Mouse (Mus musculus) erythroid progenitor cell, adult 5-6 weeks (primary cell): ENCODE measurements around the gene Morc1. TPM values are rescaled to one million over a fixed set of nuclear protein-coding genes. Genes with fewer than 3 reads are reported as not detected.

Experiments
- ATAC-seq: replicated peaks from 2 replicates; pipeline ENCODE4 v1.8.0; 2016; ENCODE audit warnings: moderate number of reproducible peaks, mild to moderate bottlenecking, moderate TSS enrichment, inconsistent platforms; ENCODE audit not compliant: poor library complexity, low FRiP score, severe bottlenecking
- total RNA-seq, 2 experiments: library from RNA; stranded (forward) in 1 of 2; stranded (reverse) in 1 of 2; fragments of 150-400 nt in 1 of 2; fragments of 186-747, 209-891 nt in 1 of 2; gene quantifications; 2 replicates each; pipeline versions ENCODE4 v1.2.3 to v1.2.4; 2015 to 2017; ENCODE audit warnings: low replicate concordance in 2 of 2

The Morc1 gene
- total RNA-seq (2015; ENCODE audit: low replicate concordance) = not detected in 2 replicates
- not detected in 2 replicates for total RNA-seq (2017; ENCODE audit: low replicate concordance)

GRCm38 (mm10) chr16:48431027-48431426, at the start of gene Morc1:
Gene Morc1, plus strand, starts transcription at chr16:48431237.
- no peak for ATAC-seq

GRCm38 (mm10) chr16:48383582-48384257, 47.3 kb upstream of the Morc1 start:
- ATAC-seq = no peak

DNA sequence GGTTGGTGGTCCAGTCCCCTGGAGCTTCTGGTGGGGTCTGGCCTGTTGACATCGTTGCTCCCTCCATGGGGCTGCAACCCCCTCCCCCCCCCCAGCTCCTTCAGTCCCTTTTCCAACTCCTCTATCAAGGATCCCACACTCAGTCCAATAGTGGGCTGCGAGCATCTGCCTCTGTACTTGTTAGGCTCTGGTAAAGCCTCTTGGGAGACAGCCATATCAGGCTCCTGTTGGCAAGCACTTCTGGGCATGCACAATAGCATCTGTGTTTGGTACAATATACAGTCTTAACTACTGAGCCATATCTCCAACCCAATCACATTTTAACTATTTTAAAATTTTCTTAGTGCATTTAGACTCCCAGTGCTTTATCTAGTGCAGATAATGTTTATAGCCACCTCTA, 44.1 kb upstream of the Morc1 start:
- no peak for ATAC-seq

GRCm38 (mm10) chr16:48395278-48395677, 35.8 kb upstream of the Morc1 start:
- ATAC-seq = no peak

DNA sequence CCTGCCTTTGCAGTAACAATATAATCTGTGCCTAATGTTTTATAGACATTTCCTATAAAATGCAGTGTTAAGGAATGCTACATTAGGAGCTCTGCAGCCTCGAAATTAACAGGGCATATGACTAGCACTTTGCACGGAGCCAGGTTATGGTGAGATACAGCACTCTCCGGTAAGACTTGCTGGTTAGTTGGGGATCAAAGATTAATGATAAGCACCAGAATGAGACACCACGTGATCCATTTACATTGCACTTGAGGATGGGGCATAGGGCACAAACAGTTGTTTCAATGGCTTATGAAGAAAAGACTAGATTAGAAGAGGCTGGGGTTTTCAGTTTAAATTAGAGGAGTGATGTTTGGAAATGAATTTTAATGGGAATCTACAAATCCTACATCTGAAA, 28.1 kb upstream of the Morc1 start:
- no peak for ATAC-seq

DNA sequence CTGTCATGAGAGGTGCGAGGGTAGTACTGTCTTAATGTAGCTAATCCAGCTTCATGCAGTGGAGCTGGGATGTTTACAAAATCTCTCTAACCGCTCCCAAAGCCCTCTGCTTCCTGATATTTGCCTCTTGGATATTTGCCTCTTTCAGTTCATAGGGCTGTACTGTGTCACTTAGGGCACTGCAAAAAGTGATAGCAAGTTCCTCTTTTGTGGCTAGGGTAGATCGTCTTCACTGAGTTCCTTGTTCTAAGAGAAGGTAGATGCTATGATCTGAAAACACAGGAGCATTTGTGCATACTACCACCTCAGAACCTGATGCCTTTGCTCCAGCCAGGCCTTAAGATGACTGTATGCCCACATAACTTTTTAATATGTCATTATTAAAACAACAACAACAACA, 27.6 kb upstream of the Morc1 start:
- no peak for ATAC-seq

- ATAC-seq = no peak
Measured at GRCm38 (mm10) chr16:48404009-48404408, 27.0 kb upstream of the Morc1 start.

- ATAC-seq = no peak
Measured at GRCm38 (mm10) chr16:48405674-48406403, 25.2 kb upstream of the Morc1 start.

DNA sequence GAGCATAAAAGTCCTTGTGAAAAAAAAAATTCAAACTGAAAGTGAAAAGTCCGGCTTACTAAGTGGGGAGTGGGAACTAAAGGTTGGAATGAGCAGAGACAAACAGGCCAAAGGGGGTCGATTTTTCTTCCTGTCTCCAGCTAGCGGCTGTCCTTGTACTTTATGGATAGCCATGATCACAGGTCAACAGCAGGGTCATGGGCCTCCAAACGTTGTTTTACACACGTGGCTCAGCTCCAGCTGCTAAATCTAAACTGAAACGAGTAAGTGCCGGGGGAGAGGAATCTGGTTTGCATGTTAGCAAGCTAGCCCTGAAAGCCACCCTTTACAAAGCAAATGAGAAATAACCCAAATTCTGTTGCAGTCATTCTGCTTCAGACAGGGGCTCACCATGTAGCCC, 21.5 kb upstream of the Morc1 start:
- no peak for ATAC-seq

DNA sequence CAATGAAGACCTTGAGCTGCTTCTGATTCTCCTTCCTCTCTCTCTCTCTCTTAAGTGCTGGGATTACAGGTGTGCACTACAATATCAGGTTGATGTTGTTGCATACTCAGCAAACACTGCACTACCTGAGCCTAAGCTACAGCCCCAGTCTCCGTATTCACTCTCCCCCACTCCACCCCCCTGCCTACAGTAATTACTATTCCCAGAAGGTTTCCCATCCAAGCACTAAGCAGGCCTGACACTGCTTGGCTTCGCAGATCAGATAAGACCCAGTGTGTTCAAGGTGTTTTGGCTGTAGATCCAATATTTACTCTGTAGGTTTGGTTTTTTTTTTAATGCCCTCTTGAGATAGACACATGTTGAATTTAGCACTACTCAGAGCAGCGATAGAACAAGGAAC, 20.9 kb upstream of the Morc1 start:
- ATAC-seq = no peak

GRCm38 (mm10) chr16:48412246-48412645, 18.8 kb upstream of the Morc1 start, which contains the start of gene Gm5485:
Gene Gm5485, minus strand, starts transcription at chr16:48412416.
- ATAC-seq = no peak

GRCm38 (mm10) chr16:48418557-48418956, 12.5 kb upstream of the Morc1 start:
- no peak for ATAC-seq

DNA sequence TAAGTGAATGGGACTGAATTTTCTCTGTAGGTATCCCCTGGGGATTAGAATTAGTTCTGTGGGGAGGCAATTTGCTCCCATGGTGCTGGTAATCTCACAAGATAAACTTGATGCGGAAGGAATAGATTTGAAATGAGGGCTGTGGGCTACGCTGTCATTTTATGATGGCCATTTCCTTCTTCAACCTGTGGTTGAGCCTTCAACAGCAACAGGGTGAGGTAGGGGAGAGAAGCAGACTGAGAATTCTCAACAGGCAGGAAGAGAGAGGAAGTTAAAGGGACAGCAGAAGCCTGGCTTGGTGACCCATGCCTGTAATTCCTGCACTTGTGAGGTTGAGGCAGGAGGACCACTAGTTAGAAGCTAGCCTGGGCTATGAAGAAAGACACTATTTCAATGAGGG, 12.0 kb upstream of the Morc1 start:
- ATAC-seq = no peak

- ATAC-seq = no peak
Measured at GRCm38 (mm10) chr16:48422501-48422900, 8.5 kb upstream of the Morc1 start.

- no peak for ATAC-seq
Measured at GRCm38 (mm10) chr16:48424069-48424468, 7.0 kb upstream of the Morc1 start.

GRCm38 (mm10) chr16:48429427-48429826, 1.6 kb upstream of the Morc1 start:
- ATAC-seq = no peak

GRCm38 (mm10) chr16:48435454-48435853, 4.4 kb downstream of the Morc1 start:
- ATAC-seq = no peak

DNA sequence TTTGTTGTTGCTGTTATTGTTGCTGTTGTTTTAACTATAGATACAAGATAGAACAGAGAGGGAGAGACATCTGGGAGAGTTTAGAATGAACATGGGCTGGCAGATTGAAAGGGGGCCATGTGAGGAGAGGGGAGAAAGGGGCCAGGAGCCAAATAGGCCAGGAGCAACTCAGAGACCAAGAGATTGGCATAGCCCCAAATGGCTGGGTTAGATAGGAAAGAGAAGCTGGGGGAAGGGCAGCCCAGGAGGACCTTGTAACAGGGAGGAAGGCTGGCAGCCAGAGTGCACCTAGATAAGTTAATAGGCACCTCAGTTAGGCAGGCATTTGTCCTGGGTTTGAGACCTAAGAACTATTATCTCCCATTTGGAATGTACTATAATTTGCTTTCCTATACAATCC, 6.4 kb downstream of the Morc1 start:
- no peak for ATAC-seq

DNA sequence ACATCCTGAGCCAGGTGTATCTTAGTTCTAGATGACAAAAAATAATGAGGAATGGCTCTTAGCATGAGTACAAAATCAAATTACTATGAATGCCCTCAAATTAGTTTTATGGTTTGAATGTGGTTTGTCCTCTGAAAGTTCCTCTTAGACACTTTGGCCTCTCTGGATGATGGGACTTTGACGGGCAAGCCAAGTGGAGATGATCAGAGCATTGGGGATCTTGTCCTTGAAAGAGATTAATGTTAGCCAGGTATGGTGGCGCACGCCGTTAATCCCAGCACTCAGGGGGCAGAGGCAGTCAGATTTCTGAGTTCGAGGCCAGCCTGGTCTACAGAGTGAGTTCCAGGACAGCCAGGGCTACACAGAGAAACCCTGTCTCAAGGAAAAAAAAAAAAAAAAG, 13.6 kb downstream of the Morc1 start:
- no peak for ATAC-seq

DNA sequence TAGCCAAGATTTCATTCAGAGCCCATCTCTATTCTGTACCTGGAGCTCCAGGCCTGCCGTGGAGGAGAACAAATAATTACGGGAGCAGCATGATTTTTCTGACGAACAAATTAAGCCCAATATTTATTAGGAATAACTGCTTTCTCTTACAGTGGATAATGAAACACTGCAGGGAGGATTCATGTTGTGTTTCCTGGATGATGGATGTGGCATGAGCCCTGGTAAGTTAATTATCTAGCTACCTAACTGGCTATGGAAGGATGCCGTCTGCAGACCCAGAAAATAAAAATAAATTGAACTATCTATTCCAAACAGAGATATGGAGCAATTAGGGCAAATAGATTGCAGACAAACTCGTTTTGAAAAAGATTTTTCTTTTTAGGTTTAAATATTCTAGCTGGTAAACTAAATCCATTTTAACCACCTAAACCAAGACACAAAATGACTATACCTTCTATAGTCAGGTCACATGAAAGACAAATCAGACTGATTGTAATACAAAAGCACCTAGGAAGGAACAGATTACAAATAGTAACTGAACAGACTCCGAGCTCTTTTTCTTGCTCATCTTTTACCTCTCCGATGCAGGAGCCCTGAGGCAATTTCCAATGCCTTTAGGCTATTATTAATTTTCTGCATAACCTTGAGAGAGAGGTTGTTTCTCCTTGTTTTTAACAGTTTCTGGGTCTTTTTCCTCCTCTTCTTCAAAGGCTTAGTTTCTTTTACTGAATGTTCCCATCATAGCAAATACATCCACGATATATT, 15.3 kb downstream of the Morc1 start:
- no peak for ATAC-seq

DNA sequence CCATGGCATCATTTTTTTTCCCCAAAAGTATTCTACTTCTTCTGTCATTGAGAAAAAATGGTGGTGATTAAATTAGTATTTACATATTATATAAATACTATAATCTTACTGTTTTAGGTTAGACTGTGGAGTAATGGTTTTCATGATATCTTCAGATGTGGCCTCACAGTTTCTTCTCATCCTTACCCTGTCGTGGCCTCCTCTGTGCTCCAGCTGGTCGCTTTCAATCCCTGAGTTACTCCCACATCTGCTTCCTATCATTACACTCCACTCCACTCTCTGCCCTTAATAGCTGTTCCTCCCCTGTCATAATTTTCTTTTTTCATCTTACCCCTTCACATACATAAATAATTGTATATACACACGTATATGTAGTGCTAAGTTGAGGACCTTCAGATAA, 22.2 kb downstream of the Morc1 start:
- ATAC-seq = no peak
